Mouse (Mus musculus) heart, embryonic 13.5 days (tissue): ENCODE results near the gene Exd2. TPM values are rescaled to one million over a fixed set of nuclear protein-coding genes. Genes with fewer than 3 reads are reported as not detected.
A peak's percentile ranks its signal among the peaks of the same experiment; 100 is the strongest.

Experiments
- ATAC-seq: fragments of 200-750 bp; cut with Nextera tagmentation; 2 replicates; pipeline ENCODE4 v1.8.0; 2017; ENCODE audit warnings: moderate TSS enrichment; ENCODE audit not compliant: insufficient number of reproducible peaks, low FRiP score, low TSS enrichment; ENCODE audit errors: extremely low read depth
- H3K27ac ChIP-seq: fragments of 300-500 bp; sonication (generic); replicated peaks from 2 replicates; pipeline ENCODE4 v1.5.1; 2015; ENCODE audit warnings: moderate library complexity, mild to moderate bottlenecking, inconsistent platforms
- H3K27me3 ChIP-seq: fragments of 300-500 bp; sonication (generic); replicated peaks from 2 replicates; pipeline ENCODE4 v1.6.1; 2015; ENCODE audit warnings: mild to moderate bottlenecking, inconsistent platforms
- H3K36me3 ChIP-seq: fragments of 300-500 bp; sonication (generic); 2 replicates; pipeline ENCODE4 v1.6.1; 2015; ENCODE audit warnings: mild to moderate bottlenecking, inconsistent platforms
- H3K4me1 ChIP-seq: fragments of 300-500 bp; sonication (generic); 2 replicates; pipeline ENCODE4 v1.6.1; 2015; ENCODE audit warnings: inconsistent platforms
- H3K4me2 ChIP-seq: fragments of 300-500 bp; sonication (generic); 2 replicates; pipeline ENCODE4 v1.6.1; 2015; ENCODE audit warnings: inconsistent platforms, mild to moderate bottlenecking, moderate library complexity
- H3K4me3 ChIP-seq: fragments of 300-500 bp; sonication (generic); 2 replicates; pipeline ENCODE4 v1.5.1; 2015; ENCODE audit warnings: moderate library complexity, mild to moderate bottlenecking, inconsistent platforms
- H3K9ac ChIP-seq: fragments of 300-500 bp; sonication (generic); 2 replicates; pipeline ENCODE4 v1.6.1; 2015; ENCODE audit warnings: inconsistent platforms, mild to moderate bottlenecking, moderate library complexity
- H3K9me3 ChIP-seq: fragments of 300-500 bp; sonication (generic); 2 replicates; pipeline ENCODE4 v1.6.1; 2016; ENCODE audit warnings: inconsistent platforms
- WGBS: fragments of 180-500 bp; shearing (Covaris S2); methylation state at CpG from one replicate; pipeline ENCODE4 v1.1.7; 2015; ENCODE audit warnings: mixed read lengths; 5-methylcytosine and 5-hydroxymethylcytosine counted together
- polyA plus RNA-seq: library from polyadenylated mRNA; unstranded; fragments of >200 nt; fragmentation: Nextera tagmentation; extraction: Ambion mirVana; gene quantifications from 2 replicates; pipeline ENCODE4 v1.2.1, GENCODE M21; 2015

Exd2 gene
- polyA plus RNA-seq, result 16.6 and 16.9 TPM in 2 replicates

GRCm38 (mm10) chr12:80462942-80463651 lies at the start of gene Exd2:
Gene Exd2 (plus strand): TSS chr12:80463095.
- Histone ChIP-seq H3K9me3 (no peaks in the 10 kb centered on the region), H3K9ac (peak within 1 kb of the TSS; percentile 90), H3K4me2 (peak within 1 kb of the TSS; percentile 86), H3K27ac (peak within 1 kb of the TSS; percentile 70), H3K4me3 (peak within 1 kb of the TSS; percentile 83), H3K27me3 (no peaks in the 10 kb centered on the region), H3K4me1 (0 out of 2 replicates have a peak, but pooled peaks cover 3% of the 10 kb centered on the region), H3K36me3 (no peaks in the 10 kb centered on the region)
- WGBS, result under 1% methylated on average over 39 of the region's 45 CpGs
- ATAC-seq, result peak; percentile 88

DNA sequence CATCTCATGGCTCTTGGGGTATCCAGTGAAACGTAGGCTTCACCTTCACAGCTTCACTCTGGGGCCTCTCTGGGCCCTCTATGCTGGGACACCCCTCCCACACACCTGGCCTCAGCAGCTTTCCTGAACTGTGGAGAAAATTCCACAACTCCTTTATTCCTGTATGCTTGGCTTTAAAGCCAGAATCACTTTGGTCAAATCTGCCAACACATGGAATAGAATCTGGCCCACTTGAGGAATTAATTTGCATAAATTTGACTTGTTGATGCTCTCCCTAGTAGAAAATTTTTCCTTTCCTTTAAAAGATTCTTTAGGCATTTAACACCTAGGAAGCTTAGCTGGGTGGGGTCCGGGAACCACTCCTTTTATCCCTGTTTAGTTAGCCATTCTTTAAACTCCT lies 47.8 kb upstream of the Exd2 start:
- ATAC-seq, result no peak
- no peak overlapping the region for H3K4me3 ChIP-seq
- no peak overlapping the region for H3K9ac ChIP-seq
- H3K27me3 ChIP-seq, result no peaks in the 10 kb centered on the region
- H3K4me1 ChIP-seq, result no peaks in the 10 kb centered on the region
- H3K36me3 ChIP-seq, result peaks cover 59% of the 10 kb centered on the region
- WGBS, result 89% methylated on average over 2 of the region's 2 CpGs
- peaks cover 14% of the 10 kb centered on the region for H3K9me3 ChIP-seq
- no peak overlapping the region for H3K4me2 ChIP-seq
- no peak overlapping the region for H3K27ac ChIP-seq

DNA sequence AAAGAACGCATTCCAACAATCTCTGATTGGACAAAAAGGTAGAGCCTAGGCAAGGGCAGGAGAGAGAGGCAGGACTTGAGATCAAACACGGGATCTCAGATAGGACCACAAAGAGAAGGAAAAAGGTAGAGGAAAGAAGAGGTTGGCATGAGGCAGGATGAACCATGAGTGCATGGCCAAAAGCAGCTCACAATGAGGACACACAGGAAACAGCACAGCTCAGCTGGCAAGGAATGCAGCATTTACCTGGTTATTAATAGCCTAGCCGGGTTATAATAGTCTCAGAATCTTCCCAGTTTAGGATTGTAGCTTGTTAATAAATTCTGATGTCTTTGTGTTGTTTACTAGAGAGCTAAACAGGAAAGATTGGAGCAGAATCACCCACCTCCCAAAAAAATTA lies 35.2 kb upstream of the Exd2 start:
- H3K27ac ChIP-seq, result peak overlapping the region; percentile 57
- 0 out of 2 replicates have a peak overlapping the region, but pooled peaks have one; percentile 24 for H3K9ac ChIP-seq
- H3K4me1 ChIP-seq, result peaks cover 16% of the 10 kb centered on the region
- H3K27me3 ChIP-seq, result no peaks in the 10 kb centered on the region
- 73% methylated on average over 3 of the region's 3 CpGs for WGBS
- no peak for ATAC-seq
- no peak overlapping the region for H3K4me2 ChIP-seq
- H3K4me3 ChIP-seq, result no peak overlapping the region
- no peaks in the 10 kb centered on the region for H3K9me3 ChIP-seq
- H3K36me3 ChIP-seq, result peaks cover 45% of the 10 kb centered on the region

- H3K4me1 ChIP-seq, result peaks cover 22% of the 10 kb centered on the region
- peak overlapping the region; percentile 52 for H3K9ac ChIP-seq
- 0 out of 2 replicates have a peak overlapping the region, but pooled peaks have one; percentile 12 for H3K27ac ChIP-seq
- no peak overlapping the region for H3K4me3 ChIP-seq
- no peak for ATAC-seq
- H3K4me2 ChIP-seq, result peak overlapping the region; percentile 1; the same call in 1 of the 2 replicates
- no peaks in the 10 kb centered on the region for H3K27me3 ChIP-seq
- H3K36me3 ChIP-seq, result peaks cover 24% of the 10 kb centered on the region
- H3K9me3 ChIP-seq, result no peaks in the 10 kb centered on the region
- WGBS, result 53% methylated on average over 4 of the region's 4 CpGs
These were observed 29.6 kb upstream of the Exd2 start for GRCm38 (mm10) chr12:80433266-80433665.

DNA sequence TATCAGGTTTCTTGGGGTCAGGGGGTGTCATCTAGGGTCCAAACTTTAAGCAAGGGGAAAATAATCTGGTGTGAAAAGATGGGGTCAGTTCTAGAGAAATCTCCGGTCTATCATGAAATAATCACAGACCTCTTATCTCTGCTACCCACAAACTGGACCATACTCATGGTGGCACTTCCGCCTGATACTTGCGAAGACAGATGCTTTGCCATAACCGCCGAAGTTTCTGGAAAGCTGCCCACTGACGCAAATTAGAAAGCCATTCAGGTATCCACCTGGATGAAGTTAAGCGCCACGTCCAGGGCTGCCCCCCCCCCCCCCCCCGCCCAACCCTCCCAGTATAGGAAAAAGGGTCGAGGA lies 28.3 kb upstream of the Exd2 start:
- peaks cover 17% of the 10 kb centered on the region for H3K4me1 ChIP-seq
- H3K9ac ChIP-seq, result peak overlapping the region; percentile 96
- no peak for ATAC-seq
- peak overlapping the region; percentile 96 for H3K4me3 ChIP-seq
- no peaks in the 10 kb centered on the region for H3K9me3 ChIP-seq
- peak overlapping the region; percentile 77 for H3K4me2 ChIP-seq
- peaks cover 17% of the 10 kb centered on the region; the same call in 1 of the 2 replicates for H3K36me3 ChIP-seq
- 3% methylated on average over 9 of the region's 10 CpGs for WGBS
- no peaks in the 10 kb centered on the region for H3K27me3 ChIP-seq
- peak overlapping the region; percentile 98 for H3K27ac ChIP-seq

GRCm38 (mm10) chr12:80434961-80435691 lies 27.8 kb upstream of the Exd2 start:
- 0% methylated on average over 63 of the region's 64 CpGs for WGBS
- Histone ChIP-seq H3K27me3 (no peaks in the 10 kb centered on the region), H3K4me1 (peaks cover 17% of the 10 kb centered on the region), H3K9ac (peak overlapping the region; percentile 96), H3K27ac (peak overlapping the region; percentile 98), H3K4me3 (peak overlapping the region; percentile 96), H3K36me3 (peaks cover 14% of the 10 kb centered on the region; the same call in 1 of the 2 replicates), H3K4me2 (peak overlapping the region; percentile 77), H3K9me3 (no peaks in the 10 kb centered on the region)
- peak; percentile 54 for ATAC-seq

- Histone ChIP-seq H3K27me3 (no peaks in the 10 kb centered on the region), H3K4me2 (peak overlapping the region; percentile 77), H3K4me3 (peak overlapping the region; percentile 96), H3K9me3 (no peaks in the 10 kb centered on the region), H3K9ac (peak overlapping the region; percentile 96), H3K36me3 (peaks cover 12% of the 10 kb centered on the region; the same call in 1 of the 2 replicates), H3K27ac (peak overlapping the region; percentile 98), H3K4me1 (peaks cover 17% of the 10 kb centered on the region)
- 0% methylated on average over 8 of the region's 10 CpGs for WGBS
- no peak for ATAC-seq
These were observed 27.0 kb upstream of the Exd2 start for GRCm38 (mm10) chr12:80435887-80436286.

GRCm38 (mm10) chr12:80436336-80436976 lies 26.4 kb upstream of the Exd2 start, which contains the start of gene Dcaf5:
Gene Dcaf5 (minus strand): TSS chr12:80436601.
- WGBS, result under 1% methylated on average over 67 of the region's 79 CpGs
- Histone ChIP-seq H3K27me3 (no peaks in the 10 kb centered on the region), H3K9ac (peak within 1 kb of the TSS; percentile 96), H3K9me3 (no peaks in the 10 kb centered on the region), H3K4me3 (peak within 1 kb of the TSS; percentile 96), H3K36me3 (0 out of 2 replicates have a peak, but pooled peaks cover 9% of the 10 kb centered on the region), H3K27ac (peak within 1 kb of the TSS; percentile 98), H3K4me1 (peaks cover 17% of the 10 kb centered on the region), H3K4me2 (peak within 1 kb of the TSS; percentile 77)
- peak; percentile 62 for ATAC-seq

GRCm38 (mm10) chr12:80437051-80437675 lies 25.7 kb upstream of the Exd2 start:
- WGBS, result 47% methylated on average over 4 of the region's 4 CpGs
- ATAC-seq, result no peak
- Histone ChIP-seq H3K9ac (peak overlapping the region; percentile 96), H3K36me3 (0 out of 2 replicates have a peak, but pooled peaks cover 9% of the 10 kb centered on the region), H3K9me3 (no peaks in the 10 kb centered on the region), H3K4me1 (peaks cover 17% of the 10 kb centered on the region), H3K4me3 (peak overlapping the region; percentile 96), H3K27ac (peak overlapping the region; percentile 98), H3K27me3 (no peaks in the 10 kb centered on the region), H3K4me2 (peak overlapping the region; percentile 77)

DNA sequence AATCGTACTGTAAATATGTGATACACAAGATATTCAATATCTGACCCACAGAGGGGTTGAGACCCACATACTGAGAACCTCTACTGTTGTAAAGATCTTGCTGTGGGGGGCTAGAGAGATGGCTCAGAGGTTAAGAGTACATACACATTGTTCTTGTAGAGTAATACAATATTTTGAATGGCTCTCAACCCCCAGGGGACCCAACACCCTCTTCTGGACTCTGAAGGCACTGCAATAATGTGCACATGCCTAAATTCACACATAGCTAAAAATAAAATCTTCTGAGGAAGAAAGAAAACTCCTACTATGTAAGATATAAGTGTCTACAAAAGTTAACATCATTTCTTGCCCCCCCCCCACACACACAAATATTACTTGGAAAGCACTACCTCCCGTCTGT lies 21.9 kb upstream of the Exd2 start:
- H3K27me3 ChIP-seq, result peaks cover 4% of the 10 kb centered on the region; the same call in 1 of the 2 replicates
- 63% methylated on average over 2 of the region's 2 CpGs for WGBS
- H3K27ac ChIP-seq, result no peak overlapping the region
- no peak overlapping the region for H3K4me2 ChIP-seq
- H3K36me3 ChIP-seq, result no peaks in the 10 kb centered on the region
- no peak overlapping the region for H3K4me3 ChIP-seq
- H3K4me1 ChIP-seq, result no peaks in the 10 kb centered on the region
- no peaks in the 10 kb centered on the region for H3K9me3 ChIP-seq
- no peak overlapping the region for H3K9ac ChIP-seq
- no peak for ATAC-seq
